Mouse (Mus musculus) frontal cortex, postnatal 25 days (tissue): Measurements from ENCODE around the gene Fndc11.
"Not testable (repeated sequence)": the region's sequence is repeated elsewhere in the genome, so short reads cannot be mapped to it uniquely, and the experiment has no call there.

Experiments used
- DNase-seq, 2 experiments: peaks; one replicate each; pipeline ENCODE4 v3.0.0; 2022; ENCODE audit warnings: low spot score in 2 of 2

The Fndc11 gene

DNA sequence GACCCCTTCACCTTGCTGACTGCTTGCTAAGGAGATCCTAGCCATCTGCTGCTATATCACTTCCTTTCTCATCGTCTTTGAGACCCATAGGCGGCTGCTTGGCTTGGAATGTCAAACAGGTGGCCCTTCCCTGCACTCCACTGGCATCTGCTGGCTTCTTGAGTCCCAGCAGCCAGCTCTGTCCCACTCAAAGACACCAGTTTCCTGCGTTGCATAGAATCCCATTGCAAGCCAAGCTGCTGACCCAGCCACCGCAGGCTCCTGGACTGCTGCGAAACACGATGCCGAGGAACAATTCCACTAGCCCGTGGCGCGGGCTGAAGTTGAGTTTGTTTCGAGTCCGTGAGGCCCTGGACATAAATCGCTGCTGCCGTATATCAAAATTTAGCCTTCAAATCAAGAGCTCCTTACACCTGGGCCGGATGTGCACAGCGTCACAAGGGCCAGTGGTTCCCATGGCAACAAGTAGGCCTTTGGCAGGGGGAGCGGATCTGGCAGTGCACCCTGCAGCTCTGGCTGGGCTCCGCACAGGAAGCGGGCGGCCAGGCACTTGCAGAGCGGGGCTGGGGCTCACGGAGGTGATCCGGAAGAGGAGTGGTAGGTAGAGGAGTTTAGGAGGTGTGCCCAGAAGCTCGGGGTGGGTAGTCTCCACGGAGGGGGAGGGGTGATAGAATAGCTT, at the start of gene Fndc11:
Fndc11 (plus strand) TSS at position 476 of the 679 bp plus-strand sequence.
- DNase-seq = peak; percentile 9 to 22

DNA sequence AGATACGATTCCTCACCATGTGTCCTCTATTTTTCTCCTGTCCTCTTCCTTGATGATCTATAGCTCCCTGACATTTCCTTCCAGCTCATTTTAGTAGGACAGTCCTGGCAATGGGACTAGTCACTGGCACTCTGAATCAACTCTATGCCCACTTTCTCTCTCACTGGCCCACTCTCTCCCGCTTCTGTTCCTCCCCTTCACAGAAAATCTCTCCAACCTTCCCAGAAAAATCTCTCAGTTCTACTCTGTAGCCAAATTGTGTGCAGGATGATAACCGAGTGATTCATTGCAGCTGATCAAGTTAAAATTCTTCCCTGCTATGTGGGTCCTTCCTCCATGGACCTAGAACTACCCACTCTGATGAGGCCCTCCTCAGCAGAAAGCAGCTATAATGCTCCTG, 45.2 kb upstream of the Fndc11 start:
- no peak for DNase-seq

DNA sequence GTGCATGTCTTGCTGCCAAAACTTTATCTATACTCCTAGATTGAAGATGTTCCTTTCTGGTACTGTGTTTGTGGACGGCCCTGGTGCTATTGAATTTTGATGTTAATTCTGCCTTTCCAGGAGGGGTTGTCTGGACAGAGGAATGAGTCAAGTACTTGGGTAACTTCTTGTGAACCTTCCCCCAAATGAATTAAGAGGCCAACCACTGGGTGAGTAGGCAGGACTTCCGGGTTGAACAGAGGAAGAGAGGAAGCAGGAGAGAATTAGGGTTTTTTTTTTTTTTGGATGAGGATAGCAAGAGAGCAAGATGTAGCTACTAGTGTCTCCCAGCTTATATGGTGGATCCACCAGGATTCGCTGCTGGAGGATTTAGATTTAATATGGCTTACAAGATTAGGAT, 41.8 kb upstream of the Fndc11 start:
- DNase-seq = no peak

DNA sequence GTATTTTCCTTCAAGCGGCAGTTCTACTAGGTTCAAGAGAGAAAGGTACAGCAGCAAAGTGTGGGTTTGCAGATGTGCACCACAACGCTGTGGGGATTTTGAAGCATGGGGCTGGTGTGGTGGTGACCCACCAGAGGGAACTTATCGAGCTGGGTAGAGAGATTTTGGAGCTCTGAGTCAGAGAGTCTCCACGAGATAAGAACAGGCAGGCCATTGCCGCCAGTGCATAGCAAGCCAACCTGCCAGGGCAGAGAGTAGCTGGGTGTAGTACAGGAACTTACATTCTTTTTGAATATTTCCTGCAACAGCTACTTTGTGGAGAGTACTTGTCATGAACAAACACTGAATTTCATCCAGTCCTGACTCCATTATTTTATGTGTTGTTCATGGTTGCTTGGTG, 41.3 kb upstream of the Fndc11 start:
- DNase-seq = no peak

DNA sequence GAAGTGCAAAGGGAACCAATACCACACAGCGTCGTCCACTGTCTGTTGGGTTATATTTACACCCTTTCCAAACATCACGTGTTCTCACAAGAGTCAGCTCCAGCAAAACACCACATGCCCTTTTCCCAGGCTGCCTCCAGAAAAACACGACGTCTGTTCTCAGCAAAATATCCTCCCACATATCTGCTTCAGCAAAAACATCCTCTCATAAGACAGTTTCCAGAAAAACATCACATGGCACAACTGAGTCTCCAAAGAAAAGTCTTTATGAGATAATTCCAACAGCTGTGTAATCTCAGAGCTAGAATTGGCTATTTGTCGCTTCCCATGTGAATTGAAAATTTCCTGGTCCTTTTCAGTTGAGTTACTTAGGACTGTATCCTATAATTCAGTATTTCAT, 38.9 kb upstream of the Fndc11 start:
- no peak for DNase-seq

DNA sequence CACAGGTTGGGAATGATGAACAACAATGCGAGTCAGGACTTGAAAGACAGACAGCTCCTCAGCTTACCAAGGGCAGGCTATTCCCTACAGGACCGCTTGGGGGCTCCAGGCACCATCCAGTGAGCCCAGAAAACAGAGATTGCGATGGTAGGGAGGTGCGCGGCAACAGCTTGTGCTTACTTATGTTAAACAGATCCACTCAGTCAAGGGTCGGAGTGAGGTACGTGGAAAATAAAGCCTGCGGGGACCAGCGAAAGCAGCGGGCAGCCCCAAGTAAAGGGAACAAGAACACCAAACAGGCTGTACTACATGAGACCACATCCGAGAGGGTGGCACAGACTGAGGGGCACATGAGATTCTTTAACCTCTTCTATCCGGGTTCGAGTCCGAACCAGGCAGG, 33.2 kb upstream of the Fndc11 start:
- DNase-seq = peak; percentile 79 to 84

DNA sequence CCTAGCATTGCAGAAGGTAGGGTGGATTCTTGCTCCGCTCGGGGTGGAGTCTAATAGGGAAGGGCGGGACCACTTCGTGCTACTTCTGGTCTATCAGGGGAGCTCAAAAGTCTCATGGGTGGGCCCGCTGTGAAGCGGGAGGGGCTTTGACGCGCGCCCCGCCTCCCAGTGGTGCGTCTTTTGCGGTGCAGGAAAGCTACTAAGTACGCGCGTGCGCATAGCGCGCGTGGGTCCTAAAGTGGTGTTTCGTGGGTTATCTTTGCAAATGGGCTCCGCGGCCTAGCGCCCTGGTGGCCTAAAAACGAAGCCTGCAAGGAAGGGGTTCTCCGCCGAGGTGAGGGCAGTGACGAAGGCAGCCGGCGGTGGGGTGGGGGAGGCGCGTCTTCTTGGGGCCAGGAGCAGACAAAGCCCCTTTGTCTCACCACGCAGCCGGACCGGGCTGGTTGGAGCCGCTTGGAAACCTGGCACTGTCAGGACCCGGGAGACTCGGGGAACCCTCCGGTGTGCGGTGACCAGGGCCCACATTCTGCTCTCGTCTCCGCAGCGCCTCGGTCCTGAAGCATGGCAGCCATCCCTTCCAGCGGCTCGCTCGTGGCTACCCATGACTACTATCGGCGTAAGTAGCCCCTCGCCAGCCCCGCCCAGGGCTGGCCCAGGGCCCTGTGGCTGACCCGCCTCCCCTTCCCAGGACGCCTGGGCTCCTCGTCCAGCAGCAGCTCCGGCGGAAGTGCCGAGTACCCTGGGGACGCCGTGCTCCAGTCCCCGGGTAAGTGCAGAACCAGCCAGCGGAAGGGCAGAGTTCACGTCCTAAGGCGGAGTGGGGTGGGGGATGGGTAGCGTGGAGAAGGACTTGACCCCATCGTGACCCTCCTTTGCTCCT, 32.5 kb upstream of the Fndc11 start, which contains the start of gene Ppdpf:
Ppdpf (plus strand) TSS at position 127 of the 880 bp plus-strand sequence.
- DNase-seq = peak; percentile 77 to 85

DNA sequence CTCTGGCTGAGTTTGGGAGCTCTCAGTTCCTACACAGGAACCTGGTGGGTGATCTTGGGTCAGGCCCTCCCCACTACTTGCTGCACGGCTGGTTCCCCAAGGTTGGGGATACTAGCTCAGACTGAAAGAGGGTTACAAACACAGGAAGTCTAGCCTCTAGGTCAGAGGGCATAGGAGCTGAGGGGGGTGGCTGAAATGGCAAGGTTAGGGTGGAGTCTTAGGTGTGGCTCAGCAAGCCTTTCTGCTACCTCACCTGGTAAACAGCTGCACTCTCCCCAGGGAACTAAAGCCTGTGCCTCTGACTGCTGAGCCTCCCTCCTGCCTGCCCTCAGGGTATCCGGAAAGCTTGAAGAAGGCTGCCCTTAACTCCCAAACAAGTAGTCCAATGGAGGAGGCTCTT, 31.1 kb upstream of the Fndc11 start:
- no peak for DNase-seq

DNA sequence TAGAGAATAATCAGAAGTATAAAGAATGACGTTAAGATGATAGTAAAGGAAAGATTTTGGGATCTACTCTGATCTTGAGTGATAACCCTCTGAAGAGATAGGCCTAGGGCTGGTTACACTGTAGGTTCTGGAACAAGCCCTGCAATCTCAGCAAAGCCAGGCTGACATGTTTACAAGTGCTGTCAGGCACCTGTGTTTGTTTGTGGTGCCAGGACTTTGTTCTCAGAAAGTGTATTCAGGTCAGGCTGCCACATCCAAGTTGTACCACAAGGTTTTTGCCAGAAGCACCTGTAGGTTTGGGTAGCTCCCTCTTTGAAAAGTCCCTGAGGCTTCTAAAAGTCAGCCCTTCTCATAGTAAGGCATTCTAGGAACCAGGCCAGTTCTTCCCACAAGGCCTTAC, 30.5 kb upstream of the Fndc11 start:
- no peak for DNase-seq

DNA sequence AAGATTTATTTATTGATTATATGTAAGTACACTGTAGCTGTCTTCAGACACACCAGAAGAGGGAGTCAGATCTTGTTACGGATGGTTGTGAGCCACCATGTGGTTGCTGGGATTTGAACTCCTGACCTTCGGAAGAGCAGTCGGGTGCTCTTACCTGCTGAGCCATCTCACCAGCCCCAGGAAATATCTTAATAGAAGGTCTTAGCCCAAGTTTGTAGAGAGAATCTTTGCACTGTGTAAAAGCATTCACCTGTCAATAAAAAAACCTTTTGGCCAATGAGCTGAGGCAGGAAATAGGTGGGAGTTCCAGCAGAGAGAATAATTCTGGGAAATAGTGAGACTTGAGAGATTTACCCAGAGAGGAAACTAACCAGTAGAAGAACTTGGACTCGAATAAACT, 28.4 kb upstream of the Fndc11 start:
- not testable (repeated sequence) for DNase-seq

DNA sequence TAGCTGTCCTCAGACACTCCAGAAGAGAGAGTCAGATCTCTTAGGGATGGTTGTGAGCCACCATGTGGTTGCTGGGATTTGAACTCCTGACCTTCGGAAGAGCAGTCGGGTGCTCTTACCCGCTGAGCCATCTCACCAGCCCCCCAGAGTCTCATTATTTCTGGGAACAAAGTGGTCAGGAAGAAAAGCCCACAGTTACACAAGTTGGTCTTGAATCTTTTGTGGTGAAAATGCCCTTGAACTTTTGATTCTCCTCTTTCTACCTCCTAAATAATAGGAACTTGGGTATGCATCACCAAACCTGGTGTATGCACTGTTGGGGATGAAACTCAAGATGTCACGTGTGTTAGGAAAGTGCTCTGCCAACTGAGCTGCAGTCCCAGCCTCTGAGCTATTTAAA, 27.9 kb upstream of the Fndc11 start:
- no peak for DNase-seq

DNA sequence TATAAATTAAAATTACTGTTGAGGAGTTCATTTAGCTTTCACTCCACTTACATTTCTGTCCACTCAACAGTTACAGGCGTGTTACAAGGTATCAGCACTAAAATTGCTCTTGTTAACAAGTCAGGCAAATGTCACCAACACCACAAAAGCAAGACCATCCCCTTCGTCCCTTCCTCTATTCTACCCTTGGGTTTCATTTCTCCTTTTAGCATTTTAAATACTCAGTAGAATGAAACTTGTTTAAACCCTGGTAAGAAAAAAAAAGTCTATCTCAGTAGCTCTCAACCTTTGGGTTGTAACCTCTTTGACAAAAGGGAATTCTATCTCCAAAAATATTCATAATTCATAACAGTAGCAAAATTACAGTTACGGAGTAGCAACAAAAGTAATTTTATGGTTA, 26.8 kb upstream of the Fndc11 start:
- no peak for DNase-seq

DNA sequence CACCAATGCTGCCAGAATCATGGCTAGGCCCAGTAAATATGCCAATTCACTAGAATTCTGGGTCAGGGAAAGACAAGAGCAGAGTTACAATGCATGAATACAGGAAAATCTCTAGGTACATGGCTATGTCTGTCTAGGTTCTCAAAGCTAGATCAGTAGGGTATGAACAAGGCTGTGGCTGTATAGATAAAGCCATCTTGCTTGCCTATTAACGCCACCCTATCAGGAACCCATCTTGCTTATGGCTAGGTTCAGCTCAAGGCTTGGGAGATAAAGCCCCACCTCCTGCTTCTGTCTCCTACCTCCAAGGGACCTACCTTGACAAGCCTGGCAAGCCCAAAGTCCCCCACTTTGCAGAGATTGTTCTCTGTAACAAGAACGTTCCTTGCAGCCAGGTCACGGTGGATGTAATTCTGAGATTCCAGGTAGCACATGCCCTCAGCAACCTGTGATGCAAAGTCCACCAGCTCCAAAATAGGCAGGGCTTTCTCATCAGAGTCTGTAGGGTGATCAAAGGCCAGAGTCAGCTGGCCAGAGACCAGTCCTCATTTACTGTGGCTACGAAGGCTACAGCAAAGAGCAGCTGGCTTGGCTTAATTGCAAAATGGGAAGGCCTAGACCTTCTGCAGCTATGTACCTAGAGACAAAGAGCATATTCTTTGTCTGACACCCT, 23.0 kb upstream of the Fndc11 start:
- DNase-seq = no peak

DNA sequence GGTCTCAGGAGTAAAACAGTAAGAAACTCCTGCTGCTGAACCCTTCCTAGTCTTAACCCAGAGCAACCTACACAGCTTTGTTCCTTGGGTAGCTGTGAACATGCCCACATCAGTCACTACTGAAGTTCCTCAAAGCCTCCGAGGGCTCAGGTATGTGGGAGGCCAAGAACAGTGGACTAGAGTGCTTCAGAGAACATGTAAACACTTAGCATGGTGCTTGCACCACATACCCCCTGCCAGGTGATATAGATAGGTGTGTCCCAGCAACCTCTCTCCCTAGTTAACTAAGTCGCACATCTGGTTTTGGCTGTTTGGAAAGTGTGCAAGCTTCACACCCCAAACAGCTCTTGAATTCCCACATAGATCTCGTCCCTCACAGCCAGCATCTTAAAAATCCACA, 18.2 kb upstream of the Fndc11 start:
- no peak for DNase-seq

DNA sequence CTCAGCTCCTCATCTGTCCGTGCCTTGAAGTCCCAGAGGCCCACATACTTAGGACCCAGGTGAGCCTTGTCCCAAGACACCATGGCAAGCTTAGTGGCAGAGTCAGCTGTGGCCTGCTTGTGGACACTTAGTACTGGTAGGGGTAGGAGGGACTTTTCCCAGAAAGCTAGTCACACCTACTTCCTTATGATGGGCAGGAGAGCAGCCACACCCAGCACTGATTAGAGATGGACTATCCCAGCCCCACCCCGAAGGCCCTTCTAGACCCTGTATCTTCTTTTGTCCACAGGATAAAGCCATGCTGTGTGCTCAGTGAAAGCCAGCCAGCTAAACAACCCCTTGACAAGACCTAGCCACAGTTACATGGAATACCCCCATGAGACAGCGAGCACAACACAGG, 17.4 kb upstream of the Fndc11 start, which contains the start of gene Ptk6:
Ptk6 (minus strand) TSS at position 368 of the 400 bp plus-strand sequence.
- DNase-seq = no peak

DNA sequence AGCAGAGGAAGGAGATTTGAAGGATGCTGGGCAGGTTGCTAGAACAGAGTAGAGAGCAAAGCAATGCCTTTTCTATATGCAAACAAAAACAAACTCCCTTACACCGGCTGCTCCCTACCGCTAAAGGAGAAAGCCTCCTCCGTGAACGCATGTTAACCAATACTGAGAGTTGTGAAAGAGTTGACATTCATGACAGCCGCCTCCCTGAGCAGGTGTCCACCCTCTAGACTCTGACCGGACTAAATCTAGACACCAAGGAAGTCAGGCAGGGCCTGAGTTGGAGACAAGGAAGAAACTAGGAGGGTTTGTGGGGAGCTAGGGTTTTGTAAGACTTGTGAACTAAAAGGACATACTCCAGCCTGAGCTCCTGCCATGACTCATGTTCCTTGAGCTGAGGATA, 16.9 kb upstream of the Fndc11 start:
- no peak for DNase-seq

DNA sequence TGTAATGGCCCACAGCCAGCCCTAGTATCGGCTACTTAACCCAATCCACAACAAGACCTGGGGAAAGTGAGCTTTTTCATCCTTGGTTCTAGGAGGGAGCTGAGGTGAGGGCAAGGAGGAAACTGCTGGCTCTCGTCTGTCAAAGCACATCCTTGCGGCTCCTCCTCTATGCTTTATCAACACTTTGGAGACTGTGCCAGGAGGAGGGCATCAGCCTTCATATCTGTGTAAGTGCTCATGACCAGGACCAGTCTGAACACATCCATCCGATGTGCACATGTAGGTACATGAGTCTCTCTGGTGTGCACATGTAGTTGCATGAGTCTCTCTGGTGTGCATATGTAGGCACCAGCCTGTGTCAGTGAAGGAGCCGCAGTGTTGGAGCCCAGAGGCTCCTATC, 14.1 kb upstream of the Fndc11 start:
- no peak for DNase-seq

DNA sequence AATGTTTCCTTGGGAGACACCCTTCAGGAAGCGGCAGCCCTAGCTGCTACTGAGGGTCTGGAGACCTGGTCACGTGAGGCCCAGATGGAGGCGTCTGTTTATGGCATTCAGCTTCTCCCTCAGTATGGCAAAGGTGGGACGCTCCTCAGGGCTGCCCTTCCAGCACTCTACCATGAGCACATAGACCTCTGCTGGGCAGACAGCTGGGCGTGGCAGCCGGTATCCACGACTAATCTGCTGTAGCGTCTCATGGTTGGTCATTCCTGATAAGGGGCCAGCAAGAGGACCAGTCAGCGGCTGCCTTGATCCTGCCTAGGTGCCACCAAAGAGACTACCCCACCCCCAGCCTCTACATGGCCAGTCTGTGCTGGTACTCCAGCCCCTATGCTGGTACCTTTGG, 13.7 kb upstream of the Fndc11 start:
- no peak for DNase-seq

DNA sequence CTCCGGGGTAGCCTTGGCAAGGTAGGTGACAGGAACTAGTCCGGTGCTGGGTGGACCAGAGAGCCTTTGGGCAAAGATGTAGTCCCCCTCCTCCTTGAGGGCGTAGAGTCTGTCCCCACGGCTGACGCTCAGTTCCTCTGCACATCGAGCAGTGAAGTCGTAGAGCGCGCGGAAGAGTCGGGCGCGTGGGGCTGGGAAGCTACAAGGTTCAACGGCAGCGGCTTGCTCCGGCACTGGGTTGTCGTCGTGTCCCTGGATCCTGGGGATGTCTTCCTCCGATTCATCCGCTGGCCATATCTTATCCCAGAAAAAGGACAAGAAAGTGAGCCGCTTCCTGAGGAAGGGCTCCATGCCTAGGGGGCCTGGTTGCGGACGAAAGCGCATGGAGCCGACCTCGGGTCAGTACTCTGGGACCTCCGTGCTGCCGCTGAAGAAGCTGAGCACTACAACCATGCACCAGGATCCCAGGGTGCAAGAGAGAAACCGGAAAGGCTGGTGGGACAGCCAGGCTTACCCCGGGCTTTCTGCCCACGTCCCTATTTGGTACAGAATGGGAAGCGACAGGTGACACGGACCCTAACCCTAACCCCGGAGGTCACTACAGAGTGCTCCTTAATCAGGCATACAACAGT, 7.3 kb upstream of the Fndc11 start:
- no peak for DNase-seq

DNA sequence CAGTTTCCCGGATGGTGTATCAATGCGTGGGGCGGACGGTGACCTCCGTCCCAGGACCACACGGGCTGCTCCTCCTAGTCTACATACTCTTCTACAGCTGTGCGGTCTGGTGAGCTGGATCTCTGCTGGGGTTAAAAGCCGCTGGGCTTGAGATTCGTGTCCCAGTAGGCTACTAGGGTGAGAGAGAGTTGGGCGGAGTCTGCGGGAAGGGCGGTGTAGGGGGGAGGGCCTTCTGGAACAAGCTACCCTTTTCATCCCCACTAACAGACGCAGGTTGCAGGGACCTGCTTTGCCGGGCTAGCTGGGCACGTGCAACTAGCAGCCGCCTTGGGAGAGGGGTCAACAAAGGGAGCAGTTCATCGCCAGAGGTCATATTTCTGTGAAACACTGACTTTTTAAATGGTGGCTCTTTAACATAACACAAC, 6.8 kb upstream of the Fndc11 start, which contains the start of gene Srms:
Srms (minus strand) TSS at position 165 of the 425 bp plus-strand sequence.
- no peak for DNase-seq

DNA sequence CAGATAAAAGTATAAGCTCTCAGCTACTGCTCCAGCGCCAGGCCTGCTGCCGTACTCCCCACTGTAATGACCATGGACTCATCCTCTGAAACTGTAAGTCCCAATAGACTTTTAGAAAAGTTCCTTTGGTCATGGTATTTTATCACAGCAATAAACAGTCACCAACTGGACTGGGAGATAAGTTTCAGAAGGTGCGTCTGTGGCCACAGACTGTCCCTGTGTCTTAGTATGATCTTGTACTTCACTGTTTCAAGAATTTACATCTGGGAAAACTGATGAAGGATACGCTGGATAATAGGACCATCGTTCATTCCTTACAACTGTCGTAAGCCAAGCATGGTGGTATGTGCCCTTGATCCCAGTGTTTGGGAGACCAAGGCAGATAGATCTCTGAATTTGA, 3.8 kb upstream of the Fndc11 start:
- no peak for DNase-seq
